Mouse (Mus musculus): Measurements from ENCODE around the gene Cnot6. TPM values are rescaled to one million over a fixed set of nuclear protein-coding genes. Genes with fewer than 3 reads are reported as not detected.

Cnot6 gene
- polyA plus RNA-seq, 1 experiment = 24.4 TPM

GRCm38 (mm10) chr11:49696472-49696871 is 16.1 kb downstream of the Cnot6 start:
- Histone ChIP-seq H3K4me1 (ENCODE audit: control insufficient read depth, insufficient read depth, low read length) (peaks cover 2% of the 10 kb centered on the region; the same call in 1 of the 2 replicates), H3K4me3 (ENCODE audit: insufficient read depth, low read length) (no peak overlapping the region), H3K27ac (ENCODE audit: insufficient read depth, low read length) (no peak overlapping the region)
- TF ChIP-seq CTCF (IDR thresholded peaks at IDR 0.05; ENCODE audit: extremely low read depth, insufficient read depth, low read length) (no peak), POLR2A (IDR thresholded peaks at IDR 0.05; ENCODE audit: extremely low read depth, insufficient read depth, low read length) (no peak)

GRCm38 (mm10) chr11:49695695-49696094 is 16.8 kb downstream of the Cnot6 start:
- no peak for TF ChIP-seq POLR2A (IDR thresholded peaks at IDR 0.05; ENCODE audit: extremely low read depth, insufficient read depth, low read length)
- TF ChIP-seq CTCF (IDR thresholded peaks at IDR 0.05; ENCODE audit: extremely low read depth, insufficient read depth, low read length) = no peak
- no peak overlapping the region for H3K27ac ChIP-seq (ENCODE audit: insufficient read depth, low read length)
- H3K4me3 ChIP-seq (ENCODE audit: insufficient read depth, low read length) = no peak overlapping the region
- peaks cover 2% of the 10 kb centered on the region; the same call in 1 of the 2 replicates for H3K4me1 ChIP-seq (ENCODE audit: control insufficient read depth, insufficient read depth, low read length)

GRCm38 (mm10) chr11:49695013-49695412 is 17.5 kb downstream of the Cnot6 start:
- H3K27ac ChIP-seq (ENCODE audit: insufficient read depth, low read length) = no peak overlapping the region
- TF ChIP-seq CTCF (IDR thresholded peaks at IDR 0.05; ENCODE audit: extremely low read depth, insufficient read depth, low read length) (no peak), POLR2A (IDR thresholded peaks at IDR 0.05; ENCODE audit: extremely low read depth, insufficient read depth, low read length) (no peak)
- peaks cover 2% of the 10 kb centered on the region; the same call in 1 of the 2 replicates for H3K4me1 ChIP-seq (ENCODE audit: control insufficient read depth, insufficient read depth, low read length)
- H3K4me3 ChIP-seq (ENCODE audit: insufficient read depth, low read length) = no peak overlapping the region

- no peak overlapping the region for H3K27ac ChIP-seq (ENCODE audit: insufficient read depth, low read length)
- TF ChIP-seq POLR2A (IDR thresholded peaks at IDR 0.05; ENCODE audit: extremely low read depth, insufficient read depth, low read length) (no peak), CTCF (IDR thresholded peaks at IDR 0.05; ENCODE audit: extremely low read depth, insufficient read depth, low read length) (no peak)
- no peaks in the 10 kb centered on the region for H3K4me1 ChIP-seq (ENCODE audit: control insufficient read depth, insufficient read depth, low read length)
Measured at GRCm38 (mm10) chr11:49684237-49684973, 28.1 kb downstream of the Cnot6 start.

GRCm38 (mm10) chr11:49673433-49673832 is 39.1 kb downstream of the Cnot6 start:
- H3K4me3 ChIP-seq (ENCODE audit: insufficient read depth, low read length) = no peak overlapping the region
- no peak overlapping the region for H3K27ac ChIP-seq (ENCODE audit: insufficient read depth, low read length)
- TF ChIP-seq CTCF (IDR thresholded peaks at IDR 0.05; ENCODE audit: extremely low read depth, insufficient read depth, low read length) (no peak), POLR2A (IDR thresholded peaks at IDR 0.05; ENCODE audit: extremely low read depth, insufficient read depth, low read length) (no peak)

More at GRCm38 (mm10) chr11:49684237-49684973, 28.1 kb downstream of the Cnot6 start:
- no peak overlapping the region for H3K4me3 ChIP-seq (ENCODE audit: insufficient read depth, low read length)

GRCm38 (mm10) chr11:49665462-49665861 is 47.1 kb downstream of the Cnot6 start:
- TF ChIP-seq CTCF (IDR thresholded peaks at IDR 0.05; ENCODE audit: extremely low read depth, insufficient read depth, low read length) (no peak), POLR2A (IDR thresholded peaks at IDR 0.05; ENCODE audit: extremely low read depth, insufficient read depth, low read length) (no peak)
- H3K4me1 ChIP-seq (ENCODE audit: control insufficient read depth, insufficient read depth, low read length) = no peaks in the 10 kb centered on the region
- no peak overlapping the region for H3K4me3 ChIP-seq (ENCODE audit: insufficient read depth, low read length)
- H3K27ac ChIP-seq (ENCODE audit: insufficient read depth, low read length) = no peak overlapping the region

More at GRCm38 (mm10) chr11:49673433-49673832, 39.1 kb downstream of the Cnot6 start:
- no peaks in the 10 kb centered on the region for H3K4me1 ChIP-seq (ENCODE audit: control insufficient read depth, insufficient read depth, low read length)

- no peaks in the 10 kb centered on the region for H3K4me1 ChIP-seq (ENCODE audit: control insufficient read depth, insufficient read depth, low read length)
- no peak overlapping the region for H3K4me3 ChIP-seq (ENCODE audit: insufficient read depth, low read length)
- TF ChIP-seq POLR2A (IDR thresholded peaks at IDR 0.05; ENCODE audit: extremely low read depth, insufficient read depth, low read length) = no peak
- no peak for TF ChIP-seq CTCF (IDR thresholded peaks at IDR 0.05; ENCODE audit: extremely low read depth, insufficient read depth, low read length)
- H3K27ac ChIP-seq (ENCODE audit: insufficient read depth, low read length) = no peak overlapping the region
Measured at GRCm38 (mm10) chr11:49664262-49665140, 48.0 kb downstream of the Cnot6 start.

GRCm38 (mm10) chr11:49663310-49663709 is 49.2 kb downstream of the Cnot6 start, which contains the start of gene Scgb3a1:
TSS of gene Scgb3a1 (plus strand) at chr11:49663610.
- TF ChIP-seq CTCF (IDR thresholded peaks at IDR 0.05; ENCODE audit: extremely low read depth, insufficient read depth, low read length) = no peak
- no peak for TF ChIP-seq POLR2A (IDR thresholded peaks at IDR 0.05; ENCODE audit: extremely low read depth, insufficient read depth, low read length)
- Histone ChIP-seq H3K4me3 (ENCODE audit: insufficient read depth, low read length) (no peak within 1 kb of the TSS), H3K4me1 (ENCODE audit: control insufficient read depth, insufficient read depth, low read length) (no peaks in the 10 kb centered on the region), H3K27ac (ENCODE audit: insufficient read depth, low read length) (no peak within 1 kb of the TSS)

- no peak for TF ChIP-seq POLR2A (IDR thresholded peaks at IDR 0.05; ENCODE audit: extremely low read depth, insufficient read depth, low read length)
- TF ChIP-seq CTCF (IDR thresholded peaks at IDR 0.05; ENCODE audit: extremely low read depth, insufficient read depth, low read length) = no peak
Measured at GRCm38 (mm10) chr11:49662292-49662780, 50.2 kb downstream of the Cnot6 start.

More at GRCm38 (mm10) chr11:49662292-49662780, 50.2 kb downstream of the Cnot6 start:
- Histone ChIP-seq H3K4me1 (ENCODE audit: control insufficient read depth, insufficient read depth, low read length) (no peaks in the 10 kb centered on the region), H3K4me3 (ENCODE audit: insufficient read depth, low read length) (no peak overlapping the region), H3K27ac (ENCODE audit: insufficient read depth, low read length) (no peak overlapping the region)
